Mouse (Mus musculus): ENCODE measurements around the gene Ttc9.

GRCm38 (mm10) chr12:81594902-81595671 lies 36.0 kb upstream of the Ttc9 start, which contains the start of gene Med6:
- no peak for TF ChIP-seq CTCF (conservative IDR thresholded peaks at IDR 0.05 in 1 of 2, IDR thresholded peaks at IDR 0.05 in 1 of 2; ENCODE audit: low read depth in 2 of 2, low read length in 2 of 2)
- peak; percentile 83 for TF ChIP-seq POLR2A (IDR thresholded peaks at IDR 0.05; ENCODE audit: low read depth, low read length)
- peak; percentile 74 for TF ChIP-seq CHD2 (IDR thresholded peaks at IDR 0.05; ENCODE audit: low read length)
- TF ChIP-seq RAD21 (IDR thresholded peaks at IDR 0.05; ENCODE audit: low read depth, low read length), result no peak
- peak; percentile 81; the same call in 1 of the 2 replicates for TF ChIP-seq GABPA (IDR thresholded peaks at IDR 0.05; ENCODE audit: insufficient replicate concordance, low read depth, low read length)

Measured in CH12.LX (cell line).